Mouse (Mus musculus) cerebellum, adult 11-12 months (tissue): ENCODE results near the gene Mtss1l.
A peak's percentile ranks its signal among the peaks of the same experiment; 100 is the strongest.

Source experiments
- DNase-seq: peaks from one replicate; pipeline ENCODE4 v3.0.0; 2022

Gene Mtss1l

GRCm38 (mm10) chr8:110708429-110708828 is 12.8 kb upstream of the Mtss1l start:
- peak; percentile 44 for DNase-seq

GRCm38 (mm10) chr8:110710593-110710992 is 10.7 kb upstream of the Mtss1l start:
- DNase-seq = peak; percentile 29

GRCm38 (mm10) chr8:110711271-110711934 is 9.9 kb upstream of the Mtss1l start:
- DNase-seq = no peak

- peak; percentile 62 for DNase-seq
Observed at GRCm38 (mm10) chr8:110713073-110713472, 8.2 kb upstream of the Mtss1l start.

- DNase-seq = no peak
Observed at GRCm38 (mm10) chr8:110714827-110715519, 6.3 kb upstream of the Mtss1l start.

GRCm38 (mm10) chr8:110716075-110716474 is 5.2 kb upstream of the Mtss1l start:
- DNase-seq = peak; percentile 85

- DNase-seq = no peak
Observed at GRCm38 (mm10) chr8:110717131-110717530, 4.1 kb upstream of the Mtss1l start.

GRCm38 (mm10) chr8:110718209-110718968 is 2.9 kb upstream of the Mtss1l start:
- peak; percentile 57 for DNase-seq

- peak; percentile 71 for DNase-seq
Observed at GRCm38 (mm10) chr8:110718969-110719670, 2.2 kb upstream of the Mtss1l start.

GRCm38 (mm10) chr8:110719898-110720653 is 1.2 kb upstream of the Mtss1l start:
- no peak for DNase-seq

GRCm38 (mm10) chr8:110721606-110722413 is 534 bp downstream of the Mtss1l start:
- DNase-seq = peak; percentile 68

- DNase-seq = peak; percentile 62
Observed at GRCm38 (mm10) chr8:110722414-110723011, 1.2 kb downstream of the Mtss1l start.

- DNase-seq = no peak
Observed at GRCm38 (mm10) chr8:110724493-110724892, 3.2 kb downstream of the Mtss1l start.

- peak; percentile 66 for DNase-seq
Observed at GRCm38 (mm10) chr8:110725084-110725838, 4.0 kb downstream of the Mtss1l start.

- peak; percentile 69 for DNase-seq
Observed at GRCm38 (mm10) chr8:110726893-110727292, 5.6 kb downstream of the Mtss1l start.

GRCm38 (mm10) chr8:110731346-110731859 is 10.1 kb downstream of the Mtss1l start:
- DNase-seq = peak; percentile 57

- peak; percentile 68 for DNase-seq
Observed at GRCm38 (mm10) chr8:110733036-110733435, 11.8 kb downstream of the Mtss1l start.

GRCm38 (mm10) chr8:110738591-110739195 is 17.4 kb downstream of the Mtss1l start:
- DNase-seq = peak; percentile 46

GRCm38 (mm10) chr8:110740629-110741175 is 19.4 kb downstream of the Mtss1l start:
- peak; percentile 29 for DNase-seq
